Mouse (Mus musculus): ENCODE data around the gene Samd14.

Gene Samd14

GRCm38 (mm10) chr11:95006525-95007219, 3.0 kb upstream of the Samd14 start:
- in situ Hi-C loops (cut with MboI, MseI): no loop called here

DNA sequence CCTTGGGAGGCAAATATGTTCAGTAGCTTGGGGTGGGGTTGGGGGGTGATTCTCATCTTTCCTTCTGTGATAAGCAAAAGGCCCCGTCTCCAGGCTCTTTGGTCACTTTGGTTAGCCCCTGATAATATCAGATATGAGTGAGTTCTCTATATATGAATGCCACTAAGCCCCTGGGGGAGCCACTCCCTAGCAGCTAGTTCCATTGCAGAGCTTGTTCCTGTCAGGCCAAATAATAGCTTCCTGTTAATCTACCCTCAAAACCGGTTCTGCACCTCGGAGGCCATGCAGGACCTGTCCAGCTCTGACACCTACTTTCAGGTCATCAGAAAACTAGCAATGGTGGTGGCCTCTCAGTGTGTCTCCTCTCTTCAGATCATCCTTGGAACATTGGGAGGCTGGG, 2.3 kb upstream of the Samd14 start:
- in situ Hi-C loops (cut with MboI, MseI): no loop called here

DNA sequence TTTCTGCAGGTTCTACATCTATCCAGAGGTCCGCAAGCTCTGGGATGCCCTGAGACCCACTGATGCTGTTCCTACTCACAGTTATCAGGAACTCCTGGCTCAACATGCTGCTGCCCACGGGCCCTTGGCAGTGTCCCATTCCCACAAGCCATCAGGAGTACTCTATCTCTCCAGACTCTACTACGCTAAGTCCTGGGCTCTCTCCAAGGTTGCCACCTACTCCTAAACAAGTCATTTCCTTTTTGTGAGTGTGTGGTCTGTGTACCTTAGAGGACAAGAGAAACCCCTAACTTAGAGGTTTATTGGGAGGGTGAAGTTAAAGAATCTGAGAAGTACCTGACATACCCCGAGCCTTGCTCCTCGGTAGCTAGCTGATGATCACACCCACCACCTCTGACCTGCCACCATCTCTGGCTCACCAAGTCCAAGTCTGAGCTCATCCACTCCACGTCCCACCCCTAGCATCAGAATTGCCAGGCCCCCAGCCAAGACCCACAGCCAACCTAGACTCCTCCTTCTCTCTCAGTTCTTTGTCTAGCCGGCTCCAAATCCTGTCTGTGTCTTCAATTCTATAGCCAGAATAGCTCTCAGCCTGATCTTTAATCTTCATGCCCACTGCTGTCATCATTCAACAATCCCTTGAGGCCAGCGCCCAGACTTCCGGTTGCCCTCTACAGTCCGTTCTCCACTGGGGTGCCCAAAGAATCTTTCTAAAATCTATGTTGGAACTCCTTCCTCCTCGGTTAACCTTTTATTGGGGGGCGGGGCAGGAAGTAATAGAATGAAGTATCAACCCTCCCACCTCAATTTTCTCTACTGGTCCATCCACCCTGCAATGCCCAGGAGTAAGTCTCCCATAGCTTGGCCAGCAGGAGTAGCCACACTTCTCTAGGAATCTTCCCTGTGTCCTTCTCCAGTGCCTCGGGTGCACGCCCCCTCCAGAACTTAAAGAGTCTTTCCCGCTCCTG, 734 bp upstream of the Samd14 start:
- in situ Hi-C loops (cut with MboI, MseI): no loop called here

GRCm38 (mm10) chr11:95010141-95010739, 561 bp downstream of the Samd14 start:
- in situ Hi-C loops (cut with MboI, MseI): loop anchor here in 1 of 2 experiments (10.0 kb wide), 1 partner anchor 1075 kb away; no protein-coding TSS in a partner anchor

GRCm38 (mm10) chr11:95010841-95011403, 1.2 kb downstream of the Samd14 start:
- in situ Hi-C loops (cut with MboI, MseI): loop anchor here in 1 of 2 experiments (10.0 kb wide), 1 partner anchor 1076 kb away; no protein-coding TSS in a partner anchor

GRCm38 (mm10) chr11:95011416-95011815, 1.7 kb downstream of the Samd14 start:
- in situ Hi-C loops (cut with MboI, MseI): loop anchor here in 1 of 2 experiments (10.0 kb wide), 1 partner anchor 1077 kb away; no protein-coding TSS in a partner anchor

- in situ Hi-C loops (cut with MboI, MseI): loop anchor here in 1 of 2 experiments (10.0 kb wide), 1 partner anchor 1077 kb away; no protein-coding TSS in a partner anchor
Measured at GRCm38 (mm10) chr11:95012075-95012474, 2.4 kb downstream of the Samd14 start.

DNA sequence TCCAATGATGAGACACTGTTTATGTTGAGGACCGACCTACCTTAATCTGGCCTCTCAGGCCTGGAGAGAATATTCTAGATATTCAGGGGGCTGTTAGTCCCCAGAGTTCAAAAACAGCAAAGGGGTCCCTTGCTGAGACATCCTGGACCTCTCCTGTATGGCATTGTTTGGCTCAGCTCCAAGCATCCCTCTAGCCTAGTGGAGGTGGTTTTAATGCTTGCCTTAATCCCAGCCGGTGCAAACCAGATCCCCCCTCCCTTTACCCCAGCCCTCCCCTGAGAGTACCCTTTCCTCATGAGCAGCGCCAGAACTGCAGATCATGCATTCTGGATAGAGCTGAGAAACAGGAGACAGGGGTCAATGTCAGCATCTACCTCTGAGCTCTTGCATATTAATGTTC, 2.8 kb downstream of the Samd14 start:
- in situ Hi-C loops (cut with MboI, MseI): loop anchor here in 1 of 2 experiments (10.0 kb wide), 1 partner anchor 1078 kb away; no protein-coding TSS in a partner anchor

- in situ Hi-C loops (cut with MboI, MseI): loop anchor here in 1 of 2 experiments (10.0 kb wide), 1 partner anchor 1081 kb away; no protein-coding TSS in a partner anchor
Measured at GRCm38 (mm10) chr11:95015484-95015883, 5.8 kb downstream of the Samd14 start.

DNA sequence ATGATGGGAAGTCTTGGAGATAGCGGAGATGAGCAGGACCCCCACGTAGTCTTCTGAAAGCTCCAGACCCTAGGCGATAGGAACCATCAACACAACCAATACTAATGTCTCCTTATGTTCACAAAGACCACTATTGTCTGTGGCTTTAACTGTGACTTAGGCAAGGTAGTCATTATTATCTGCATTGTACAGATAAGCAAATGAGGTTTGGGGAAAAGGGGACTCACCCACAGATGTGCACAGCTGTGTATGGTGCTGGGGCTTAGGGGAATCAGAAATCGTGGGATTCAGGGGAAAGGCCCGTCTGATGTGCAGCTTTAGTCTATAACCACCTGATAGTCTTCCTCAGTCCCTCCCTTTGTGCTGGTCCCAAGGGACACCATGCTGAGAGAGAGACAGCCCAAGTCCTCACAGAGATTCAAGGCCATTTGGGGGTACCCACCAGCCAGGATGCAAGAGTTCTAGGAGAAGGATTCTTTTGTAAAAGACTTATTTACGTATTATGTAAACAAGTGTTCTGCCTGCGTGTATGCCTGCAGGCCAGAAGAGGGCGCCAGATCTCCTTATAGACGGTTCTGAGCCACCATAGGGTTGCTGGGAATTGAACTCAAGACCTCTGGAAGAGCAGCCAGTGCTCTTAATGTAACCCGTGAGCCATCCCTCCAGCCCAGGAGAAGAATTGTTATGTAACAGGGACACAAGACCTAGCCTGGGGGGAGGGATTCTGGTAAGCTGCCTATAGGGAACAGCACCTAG, 12.7 kb downstream of the Samd14 start:
- in situ Hi-C loops (cut with MboI, MseI): no loop called here

DNA sequence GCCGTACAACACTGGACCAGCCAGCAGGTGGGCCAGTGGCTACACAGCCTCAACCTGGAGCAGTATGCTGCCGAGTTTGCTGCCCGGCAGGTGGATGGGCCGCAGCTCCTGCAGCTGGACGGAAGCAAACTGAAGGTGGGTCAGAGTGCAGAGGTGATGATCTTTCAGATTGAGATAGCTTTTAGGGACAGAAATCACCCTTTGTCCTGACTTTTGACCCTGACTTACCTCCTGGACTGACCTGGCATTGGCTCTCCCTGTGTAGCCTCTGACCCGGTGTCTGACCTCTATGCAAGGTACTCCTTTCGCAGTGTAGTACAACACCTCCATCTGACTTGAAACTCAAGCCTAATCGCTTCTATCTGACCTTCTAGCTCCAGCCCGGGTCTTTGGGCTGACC, 13.8 kb downstream of the Samd14 start:
- in situ Hi-C loops (cut with MboI, MseI): no loop called here

GRCm38 (mm10) chr11:95024439-95025184, 14.9 kb downstream of the Samd14 start:
- in situ Hi-C loops (cut with MboI, MseI): no loop called here

GRCm38 (mm10) chr11:95025227-95026012, 15.7 kb downstream of the Samd14 start:
- in situ Hi-C loops (cut with MboI, MseI): no loop called here

DNA sequence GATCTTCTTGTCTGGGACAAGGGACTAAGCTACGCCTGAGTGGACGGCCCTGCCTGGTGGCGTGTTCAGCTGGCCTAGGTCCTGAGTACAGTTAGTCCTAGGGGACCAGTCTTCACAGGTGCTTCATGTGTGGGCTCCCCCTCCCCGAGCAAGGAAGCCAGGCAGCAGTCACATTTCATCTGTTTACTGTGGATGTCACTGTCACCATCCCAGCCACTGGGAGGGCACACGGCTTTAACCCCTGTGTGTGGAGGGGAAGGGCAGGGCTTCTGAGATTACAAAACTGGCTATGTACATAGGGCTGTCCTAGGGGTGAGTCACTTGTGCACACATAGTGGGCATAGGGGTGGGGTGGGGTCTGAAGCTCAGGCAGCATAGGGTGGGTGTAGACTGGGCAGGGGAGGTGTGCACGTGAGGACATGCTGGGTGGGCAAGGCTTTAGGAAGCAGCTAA, 16.4 kb downstream of the Samd14 start:
- in situ Hi-C loops (cut with MboI, MseI): no loop called here

- in situ Hi-C loops (cut with MboI, MseI): no loop called here
Measured at GRCm38 (mm10) chr11:95026849-95027248, 17.2 kb downstream of the Samd14 start.

GRCm38 (mm10) chr11:95027850-95028470, 18.3 kb downstream of the Samd14 start:
- in situ Hi-C loops (cut with MboI, MseI): no loop called here

DNA sequence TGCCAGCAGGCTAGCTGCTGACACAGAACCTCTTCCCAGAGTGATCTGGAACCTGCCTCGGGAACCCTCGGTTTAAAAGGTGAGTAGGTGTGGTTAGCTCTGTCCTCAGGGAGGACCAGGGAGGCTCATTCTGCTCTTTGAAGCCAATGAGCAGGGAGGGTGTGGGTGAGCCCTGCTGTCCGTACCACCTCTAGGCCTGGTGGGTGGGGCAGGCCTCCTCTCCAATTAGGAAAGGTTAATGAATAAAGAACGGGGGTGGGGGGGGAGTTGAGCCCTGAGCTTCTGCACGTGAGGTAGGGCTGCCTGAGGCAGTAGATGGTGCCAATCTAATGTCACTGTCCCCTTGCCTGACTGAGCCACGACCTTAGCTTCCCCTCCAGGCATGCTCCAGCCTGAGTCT, 23.3 kb downstream of the Samd14 start:
- in situ Hi-C loops (cut with MboI, MseI): no loop called here

GRCm38 (mm10) chr11:95033617-95034016, 23.9 kb downstream of the Samd14 start:
- in situ Hi-C loops (cut with MboI, MseI): no loop called here
